Mouse (Mus musculus): ENCODE data around the gene Elk3. TPM values are rescaled to one million over a fixed set of nuclear protein-coding genes. Genes with fewer than 3 reads are reported as not detected.
A peak's percentile ranks its signal among the peaks of the same experiment; 100 is the strongest.

The Elk3 gene
- polyA plus RNA-seq, 1 experiment: 47.2 TPM

DNA sequence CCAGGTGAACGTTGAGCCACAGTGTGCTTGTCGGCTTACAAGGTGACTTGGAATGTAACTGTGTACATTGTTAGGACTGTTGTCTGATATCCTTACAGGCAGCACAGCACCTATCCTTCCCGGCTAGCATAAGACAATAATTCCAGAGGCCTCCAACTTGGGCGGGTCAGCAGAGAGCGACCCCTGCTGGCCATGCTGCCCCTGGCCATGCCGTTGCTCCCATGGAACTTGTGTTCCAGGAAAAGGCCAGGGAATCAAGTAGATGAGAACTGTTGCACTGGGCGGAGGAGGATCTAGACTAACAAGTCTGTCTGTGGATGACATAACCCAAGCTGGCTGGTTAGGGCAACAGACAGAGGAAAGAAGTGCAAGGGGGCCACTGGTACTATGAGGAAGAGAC, 19.6 kb downstream of the Elk3 start:
- no peak for DNase-seq
- Histone ChIP-seq H3K4me3 (ENCODE audit: control insufficient read depth, insufficient read depth, low read length) (no peak overlapping the region), H3K27me3 (ENCODE audit: control insufficient read depth, insufficient read depth, low read length) (no peaks in the 10 kb centered on the region), H3K36me3 (ENCODE audit: control insufficient read depth, insufficient read depth, low read length) (no peaks in the 10 kb centered on the region), H3K4me1 (replicated peaks; ENCODE audit: control insufficient read depth, insufficient read depth, low read length) (peaks cover 27% of the 10 kb centered on the region), H3K27ac (ENCODE audit: control insufficient read depth, insufficient read depth, low read length) (no peak overlapping the region)
- TF ChIP-seq CTCF (IDR thresholded peaks at IDR 0.05; ENCODE audit: borderline replicate concordance, control insufficient read depth, extremely low read depth, insufficient read depth, low read length, poor library complexity): peak; percentile 79; the same call in 1 of the 2 replicates
- no peak for TF ChIP-seq POLR2A (IDR thresholded peaks at IDR 0.05; ENCODE audit: control insufficient read depth, extremely low read depth, insufficient read depth, low read length, poor library complexity)
- WGBS: 89% methylated on average over 7 of the region's 7 CpGs

GRCm38 (mm10) chr10:93289404-93289803, 21.5 kb downstream of the Elk3 start:
- Histone ChIP-seq H3K27ac (ENCODE audit: control insufficient read depth, insufficient read depth, low read length) (no peak overlapping the region), H3K4me1 (replicated peaks; ENCODE audit: control insufficient read depth, insufficient read depth, low read length) (peaks cover 16% of the 10 kb centered on the region), H3K27me3 (ENCODE audit: control insufficient read depth, insufficient read depth, low read length) (no peaks in the 10 kb centered on the region), H3K36me3 (ENCODE audit: control insufficient read depth, insufficient read depth, low read length) (0 out of 2 replicates have a peak, but pooled peaks cover 2% of the 10 kb centered on the region), H3K4me3 (ENCODE audit: control insufficient read depth, insufficient read depth, low read length) (no peak overlapping the region)
- 87% methylated on average over 6 of the region's 6 CpGs for WGBS
- TF ChIP-seq POLR2A (IDR thresholded peaks at IDR 0.05; ENCODE audit: control insufficient read depth, extremely low read depth, insufficient read depth, low read length, poor library complexity): no peak
- no peak for TF ChIP-seq CTCF (IDR thresholded peaks at IDR 0.05; ENCODE audit: borderline replicate concordance, control insufficient read depth, extremely low read depth, insufficient read depth, low read length, poor library complexity)
- DNase-seq: no peak

GRCm38 (mm10) chr10:93288336-93288735, 22.6 kb downstream of the Elk3 start:
- Histone ChIP-seq H3K27ac (ENCODE audit: control insufficient read depth, insufficient read depth, low read length) (no peak overlapping the region), H3K4me1 (replicated peaks; ENCODE audit: control insufficient read depth, insufficient read depth, low read length) (peaks cover 7% of the 10 kb centered on the region), H3K27me3 (ENCODE audit: control insufficient read depth, insufficient read depth, low read length) (no peaks in the 10 kb centered on the region), H3K36me3 (ENCODE audit: control insufficient read depth, insufficient read depth, low read length) (peaks cover 10% of the 10 kb centered on the region; the same call in 1 of the 2 replicates), H3K4me3 (ENCODE audit: control insufficient read depth, insufficient read depth, low read length) (no peak overlapping the region)
- 92% methylated on average over 4 of the region's 4 CpGs for WGBS
- TF ChIP-seq POLR2A (IDR thresholded peaks at IDR 0.05; ENCODE audit: control insufficient read depth, extremely low read depth, insufficient read depth, low read length, poor library complexity) (no peak), CTCF (IDR thresholded peaks at IDR 0.05; ENCODE audit: borderline replicate concordance, control insufficient read depth, extremely low read depth, insufficient read depth, low read length, poor library complexity) (no peak)
- no peak for DNase-seq

GRCm38 (mm10) chr10:93287551-93288145, 23.3 kb downstream of the Elk3 start:
- no peak for TF ChIP-seq CTCF (IDR thresholded peaks at IDR 0.05; ENCODE audit: borderline replicate concordance, control insufficient read depth, extremely low read depth, insufficient read depth, low read length, poor library complexity)
- no peak for TF ChIP-seq POLR2A (IDR thresholded peaks at IDR 0.05; ENCODE audit: control insufficient read depth, extremely low read depth, insufficient read depth, low read length, poor library complexity)
- Histone ChIP-seq H3K27ac (ENCODE audit: control insufficient read depth, insufficient read depth, low read length) (no peak overlapping the region), H3K4me3 (ENCODE audit: control insufficient read depth, insufficient read depth, low read length) (no peak overlapping the region), H3K4me1 (replicated peaks; ENCODE audit: control insufficient read depth, insufficient read depth, low read length) (peaks cover 4% of the 10 kb centered on the region), H3K36me3 (ENCODE audit: control insufficient read depth, insufficient read depth, low read length) (peaks cover 14% of the 10 kb centered on the region; the same call in 1 of the 2 replicates), H3K27me3 (ENCODE audit: control insufficient read depth, insufficient read depth, low read length) (no peaks in the 10 kb centered on the region)
- 94% methylated on average over 8 of the region's 8 CpGs for WGBS
- no peak for DNase-seq

- no peak for DNase-seq
- WGBS: 87% methylated on average over 5 of the region's 5 CpGs
- Histone ChIP-seq H3K27me3 (ENCODE audit: control insufficient read depth, insufficient read depth, low read length) (no peaks in the 10 kb centered on the region), H3K4me1 (replicated peaks; ENCODE audit: control insufficient read depth, insufficient read depth, low read length) (no peaks in the 10 kb centered on the region), H3K27ac (ENCODE audit: control insufficient read depth, insufficient read depth, low read length) (no peak overlapping the region), H3K36me3 (ENCODE audit: control insufficient read depth, insufficient read depth, low read length) (peaks cover 20% of the 10 kb centered on the region; the same call in 1 of the 2 replicates), H3K4me3 (ENCODE audit: control insufficient read depth, insufficient read depth, low read length) (no peak overlapping the region)
- TF ChIP-seq POLR2A (IDR thresholded peaks at IDR 0.05; ENCODE audit: control insufficient read depth, extremely low read depth, insufficient read depth, low read length, poor library complexity): no peak
- no peak for TF ChIP-seq CTCF (IDR thresholded peaks at IDR 0.05; ENCODE audit: borderline replicate concordance, control insufficient read depth, extremely low read depth, insufficient read depth, low read length, poor library complexity)
Measured at GRCm38 (mm10) chr10:93285489-93285888, 25.4 kb downstream of the Elk3 start.

- no peak for TF ChIP-seq POLR2A (IDR thresholded peaks at IDR 0.05; ENCODE audit: control insufficient read depth, extremely low read depth, insufficient read depth, low read length, poor library complexity)
- TF ChIP-seq CTCF (IDR thresholded peaks at IDR 0.05; ENCODE audit: borderline replicate concordance, control insufficient read depth, extremely low read depth, insufficient read depth, low read length, poor library complexity): peak; percentile 65; the same call in 1 of the 2 replicates
- Histone ChIP-seq H3K4me1 (replicated peaks; ENCODE audit: control insufficient read depth, insufficient read depth, low read length) (no peaks in the 10 kb centered on the region), H3K27ac (ENCODE audit: control insufficient read depth, insufficient read depth, low read length) (no peak overlapping the region), H3K36me3 (ENCODE audit: control insufficient read depth, insufficient read depth, low read length) (peaks cover 20% of the 10 kb centered on the region; the same call in 1 of the 2 replicates), H3K27me3 (ENCODE audit: control insufficient read depth, insufficient read depth, low read length) (no peaks in the 10 kb centered on the region), H3K4me3 (ENCODE audit: control insufficient read depth, insufficient read depth, low read length) (no peak overlapping the region)
- WGBS: 79% methylated on average over 4 of the region's 4 CpGs
- DNase-seq: no peak
Measured at GRCm38 (mm10) chr10:93283258-93283657, 27.7 kb downstream of the Elk3 start.
